Mouse (Mus musculus): ENCODE data around the gene Slc17a5. TPM values are rescaled to one million over a fixed set of nuclear protein-coding genes. Genes with fewer than 3 reads are reported as not detected.
A peak's percentile ranks its signal among the peaks of the same experiment; 100 is the strongest.

Gene Slc17a5
- polyA plus RNA-seq (2011; ENCODE audit: insufficient read length, low read depth, missing spikeins), result 12.2 and 12.7 TPM in 2 replicates

DNA sequence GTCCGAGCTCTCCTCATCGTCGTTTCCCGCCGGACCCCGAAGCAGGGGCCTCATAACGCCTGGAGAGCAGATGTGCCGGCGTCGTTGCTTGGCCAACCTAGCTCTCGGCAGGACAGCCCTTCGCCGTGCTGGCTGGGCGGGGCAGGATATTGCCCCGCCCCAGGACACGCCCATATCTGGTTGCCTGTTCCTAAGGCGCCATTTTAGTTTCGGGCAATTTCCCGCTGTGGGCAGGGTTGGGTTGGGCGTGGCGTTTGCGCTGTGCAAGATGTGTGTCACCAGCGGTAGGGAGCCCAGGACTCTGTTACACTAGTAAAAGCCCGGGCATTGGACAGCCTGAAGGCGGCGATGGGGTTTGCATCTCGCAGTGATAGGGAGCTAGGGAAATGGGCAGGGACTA lies at the start of gene Slc17a5:
Gene Slc17a5 (minus strand): TSS at position 128 of the 400 bp plus-strand sequence.
- H3K4me1 ChIP-seq (ENCODE audit: control insufficient read depth, insufficient read depth, low read length), result no peaks in the 10 kb centered on the region
- TF ChIP-seq CTCF (IDR thresholded peaks at IDR 0.05; ENCODE audit: borderline replicate concordance, insufficient read depth, low read length) (no peak), POLR2A (IDR thresholded peaks at IDR 0.05; ENCODE audit: low read depth, low read length) (peak; percentile 70)
- peak within 1 kb of the TSS; percentile 85 for H3K4me3 ChIP-seq (ENCODE audit: insufficient read depth, low read length)
- H3K27ac ChIP-seq (ENCODE audit: insufficient read depth, low read length), result peak within 1 kb of the TSS; percentile 71

DNA sequence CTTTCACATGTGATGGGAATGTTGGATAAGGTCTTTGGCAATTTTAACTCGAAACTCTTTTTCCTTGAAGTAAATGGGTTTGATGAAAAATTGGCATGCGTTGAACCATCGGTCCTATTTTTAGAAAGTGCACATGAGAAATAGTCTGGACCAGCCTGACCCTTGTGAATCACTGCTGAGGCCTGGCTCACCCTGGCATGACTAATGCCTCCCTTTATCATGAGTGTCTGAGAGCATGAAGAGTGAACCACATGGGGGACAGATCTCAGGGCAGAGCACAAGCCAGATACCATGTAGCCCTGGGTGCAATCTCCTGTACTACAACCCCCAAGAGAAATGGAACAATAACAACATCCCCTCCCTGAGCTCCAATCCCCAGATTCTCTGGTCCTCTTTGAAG lies 46.1 kb upstream of the Slc17a5 start:
- peak overlapping the region; percentile 89 for H3K27ac ChIP-seq (ENCODE audit: insufficient read depth, low read length)
- peaks cover 12% of the 10 kb centered on the region for H3K4me1 ChIP-seq (ENCODE audit: control insufficient read depth, insufficient read depth, low read length)
- no peak overlapping the region for H3K4me3 ChIP-seq (ENCODE audit: insufficient read depth, low read length)
- no peak for TF ChIP-seq CTCF (IDR thresholded peaks at IDR 0.05; ENCODE audit: borderline replicate concordance, insufficient read depth, low read length)
- no peak for TF ChIP-seq POLR2A (IDR thresholded peaks at IDR 0.05; ENCODE audit: low read depth, low read length)

DNA sequence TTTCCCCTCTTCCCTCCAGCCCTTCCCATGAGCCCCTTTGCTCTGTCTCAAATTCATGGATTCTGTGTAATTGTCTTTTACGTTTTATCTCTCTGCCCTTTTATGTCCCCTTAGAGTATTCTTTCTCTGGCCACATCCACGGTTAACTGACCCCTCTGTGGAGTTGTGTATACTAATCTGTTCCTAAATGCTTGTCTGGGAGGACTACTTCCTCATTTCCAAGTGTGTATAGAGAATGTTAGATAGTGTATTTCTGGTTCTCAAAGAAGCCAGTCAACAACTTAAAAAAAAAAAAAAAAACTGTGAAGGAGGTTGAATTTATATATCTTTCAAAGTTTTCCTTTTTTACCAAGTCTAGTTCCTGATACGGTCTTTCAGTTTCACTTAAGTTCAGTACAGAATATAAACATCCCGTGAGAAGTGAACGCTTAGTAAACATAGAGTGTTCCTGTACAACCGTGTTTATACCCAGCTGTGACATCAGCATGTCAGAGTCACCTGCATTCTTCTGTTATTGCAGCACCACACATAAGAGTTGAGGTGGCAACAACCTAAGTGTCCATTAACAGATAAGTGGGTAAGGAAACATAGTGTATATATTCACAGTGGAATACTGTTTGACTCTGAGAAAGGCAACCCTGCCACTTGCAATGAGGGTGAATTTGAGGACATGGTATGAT lies 44.1 kb upstream of the Slc17a5 start:
- Histone ChIP-seq H3K4me3 (ENCODE audit: insufficient read depth, low read length) (no peak overlapping the region), H3K27ac (ENCODE audit: insufficient read depth, low read length) (no peak overlapping the region), H3K4me1 (ENCODE audit: control insufficient read depth, insufficient read depth, low read length) (peaks cover 15% of the 10 kb centered on the region)
- no peak for TF ChIP-seq CTCF (IDR thresholded peaks at IDR 0.05; ENCODE audit: borderline replicate concordance, insufficient read depth, low read length)
- TF ChIP-seq POLR2A (IDR thresholded peaks at IDR 0.05; ENCODE audit: low read depth, low read length), result no peak

DNA sequence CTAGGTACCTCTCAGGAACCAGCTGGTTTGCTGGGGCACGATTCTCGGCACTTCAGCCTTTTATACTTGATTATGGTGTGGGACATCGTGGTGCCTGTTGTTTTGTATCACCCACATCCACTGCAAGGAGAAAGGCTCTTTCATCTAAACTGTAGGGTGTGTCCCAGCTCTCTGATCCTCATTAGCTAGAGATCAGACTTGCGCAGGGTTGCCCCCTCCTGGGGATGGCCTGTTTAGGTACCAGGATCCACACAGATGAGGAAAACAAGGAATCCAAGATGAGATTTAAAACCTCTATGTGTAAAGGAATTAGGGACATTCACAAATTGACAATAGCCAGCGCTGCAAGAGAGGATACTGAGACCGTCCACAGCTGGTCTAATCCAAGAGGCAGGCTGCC lies 42.1 kb upstream of the Slc17a5 start:
- H3K4me3 ChIP-seq (ENCODE audit: insufficient read depth, low read length), result no peak overlapping the region
- peaks cover 11% of the 10 kb centered on the region for H3K4me1 ChIP-seq (ENCODE audit: control insufficient read depth, insufficient read depth, low read length)
- no peak overlapping the region for H3K27ac ChIP-seq (ENCODE audit: insufficient read depth, low read length)
- TF ChIP-seq POLR2A (IDR thresholded peaks at IDR 0.05; ENCODE audit: low read depth, low read length), result no peak
- TF ChIP-seq CTCF (IDR thresholded peaks at IDR 0.05; ENCODE audit: borderline replicate concordance, insufficient read depth, low read length), result no peak

DNA sequence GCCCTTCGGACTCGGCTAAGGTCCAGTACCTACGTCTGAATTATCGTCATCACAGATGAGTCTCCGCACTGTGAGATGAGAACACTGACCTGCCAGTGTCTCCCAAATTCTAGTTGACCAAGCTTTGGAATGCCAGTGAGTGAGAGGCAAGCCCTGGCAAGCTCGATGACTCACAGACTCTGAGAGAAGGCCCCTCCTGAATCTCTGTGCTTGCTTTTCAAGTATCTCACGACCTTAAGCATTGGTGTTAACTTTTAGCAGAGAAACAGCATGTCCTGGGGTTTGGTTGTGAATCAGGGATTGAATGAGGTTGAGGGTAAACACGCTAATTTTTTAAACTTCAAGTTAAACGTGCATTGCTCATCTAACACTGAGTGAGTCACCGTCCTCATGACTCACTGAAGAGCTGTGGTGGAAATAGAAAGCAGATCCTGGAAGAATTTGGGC lies 35.5 kb upstream of the Slc17a5 start:
- peaks cover 10% of the 10 kb centered on the region; the same call in 1 of the 2 replicates for H3K4me1 ChIP-seq (ENCODE audit: control insufficient read depth, insufficient read depth, low read length)
- H3K27ac ChIP-seq (ENCODE audit: insufficient read depth, low read length), result peak overlapping the region; percentile 100
- TF ChIP-seq POLR2A (IDR thresholded peaks at IDR 0.05; ENCODE audit: low read depth, low read length), result no peak
- no peak for TF ChIP-seq CTCF (IDR thresholded peaks at IDR 0.05; ENCODE audit: borderline replicate concordance, insufficient read depth, low read length)
- H3K4me3 ChIP-seq (ENCODE audit: insufficient read depth, low read length), result no peak overlapping the region

DNA sequence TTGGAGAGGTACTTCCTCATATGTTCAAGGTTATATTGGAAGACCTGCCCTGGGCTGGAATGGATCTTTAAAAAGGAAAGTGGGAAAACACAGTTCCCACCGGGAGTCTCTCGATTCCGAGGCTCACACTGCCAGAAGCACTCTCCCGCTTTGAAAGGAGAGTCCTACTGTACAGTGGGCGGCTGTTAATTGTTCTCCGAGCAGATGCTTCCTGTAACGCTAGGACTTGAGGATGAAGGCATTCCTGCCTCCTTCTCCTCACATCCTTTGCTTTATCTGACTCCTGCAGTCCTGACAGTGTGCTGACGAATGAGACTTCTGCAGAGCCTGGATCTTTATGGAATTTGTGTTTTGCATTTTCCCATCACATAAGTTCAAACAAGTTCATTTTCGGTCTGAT lies 31.4 kb upstream of the Slc17a5 start:
- Histone ChIP-seq H3K4me1 (ENCODE audit: control insufficient read depth, insufficient read depth, low read length) (peaks cover 14% of the 10 kb centered on the region), H3K27ac (ENCODE audit: insufficient read depth, low read length) (no peak overlapping the region), H3K4me3 (ENCODE audit: insufficient read depth, low read length) (no peak overlapping the region)
- TF ChIP-seq POLR2A (IDR thresholded peaks at IDR 0.05; ENCODE audit: low read depth, low read length), result no peak
- TF ChIP-seq CTCF (IDR thresholded peaks at IDR 0.05; ENCODE audit: borderline replicate concordance, insufficient read depth, low read length), result no peak

DNA sequence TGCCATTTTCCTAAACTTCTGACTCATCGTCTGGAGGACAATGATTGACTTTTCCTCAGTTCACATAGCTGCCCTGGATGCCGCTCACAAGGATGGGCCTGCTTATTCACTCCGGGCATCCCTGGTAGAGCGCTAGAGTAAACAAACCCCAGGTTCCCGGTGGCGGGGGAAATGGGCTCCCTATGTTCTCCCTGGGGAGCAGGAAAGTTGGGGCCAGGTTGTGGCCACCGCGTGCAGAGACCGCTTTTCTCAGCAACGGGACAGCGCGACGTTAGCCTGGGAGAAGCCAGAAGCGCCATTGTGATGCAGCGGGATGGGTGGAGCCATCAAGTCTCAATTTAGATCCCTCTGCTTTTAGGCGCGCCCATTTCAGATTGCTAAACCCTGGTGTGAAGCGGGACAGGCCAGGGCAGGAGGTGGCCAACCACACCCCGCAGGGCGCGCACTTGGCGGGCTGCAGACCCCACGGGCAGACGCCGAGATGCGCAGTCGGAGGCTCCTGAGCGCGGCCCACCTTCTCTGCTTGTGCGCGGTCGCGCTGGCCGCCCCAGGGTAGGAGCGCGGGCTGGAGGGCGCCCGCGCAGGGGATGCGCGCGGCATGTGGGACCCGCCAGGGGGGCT lies 27.7 kb upstream of the Slc17a5 start, which contains the start of gene Cd109:
Gene Cd109 (plus strand): TSS at position 146 of the 621 bp plus-strand sequence.
- TF ChIP-seq CTCF (IDR thresholded peaks at IDR 0.05; ENCODE audit: borderline replicate concordance, insufficient read depth, low read length) (no peak), POLR2A (IDR thresholded peaks at IDR 0.05; ENCODE audit: low read depth, low read length) (peak; percentile 61)
- peaks cover 8% of the 10 kb centered on the region for H3K4me1 ChIP-seq (ENCODE audit: control insufficient read depth, insufficient read depth, low read length)
- H3K4me3 ChIP-seq (ENCODE audit: insufficient read depth, low read length), result peak within 1 kb of the TSS; percentile 78
- peak within 1 kb of the TSS; percentile 21; the same call in 1 of the 2 replicates for H3K27ac ChIP-seq (ENCODE audit: insufficient read depth, low read length)

DNA sequence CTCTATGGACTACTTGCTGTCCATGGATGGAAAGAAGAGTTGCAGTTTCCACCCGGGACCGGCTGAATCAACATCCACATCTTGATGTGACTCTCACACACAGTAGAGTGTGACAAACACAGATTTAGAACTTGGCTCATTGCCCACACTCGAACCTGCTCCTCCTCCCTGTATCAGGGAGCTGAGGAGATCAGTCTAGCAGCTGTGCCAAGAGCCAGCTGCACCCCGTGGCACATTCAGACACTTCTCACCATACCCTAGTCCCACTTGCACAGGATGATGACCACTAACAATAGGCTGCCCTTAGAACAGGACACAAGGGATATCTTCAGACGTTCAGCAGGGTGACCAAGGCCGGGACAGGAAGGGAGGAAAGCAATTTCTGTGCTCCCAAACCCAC lies 26.4 kb upstream of the Slc17a5 start:
- no peak overlapping the region for H3K4me3 ChIP-seq (ENCODE audit: insufficient read depth, low read length)
- H3K27ac ChIP-seq (ENCODE audit: insufficient read depth, low read length), result no peak overlapping the region
- H3K4me1 ChIP-seq (ENCODE audit: control insufficient read depth, insufficient read depth, low read length), result peaks cover 8% of the 10 kb centered on the region
- TF ChIP-seq POLR2A (IDR thresholded peaks at IDR 0.05; ENCODE audit: low read depth, low read length) (no peak), CTCF (IDR thresholded peaks at IDR 0.05; ENCODE audit: borderline replicate concordance, insufficient read depth, low read length) (no peak)

DNA sequence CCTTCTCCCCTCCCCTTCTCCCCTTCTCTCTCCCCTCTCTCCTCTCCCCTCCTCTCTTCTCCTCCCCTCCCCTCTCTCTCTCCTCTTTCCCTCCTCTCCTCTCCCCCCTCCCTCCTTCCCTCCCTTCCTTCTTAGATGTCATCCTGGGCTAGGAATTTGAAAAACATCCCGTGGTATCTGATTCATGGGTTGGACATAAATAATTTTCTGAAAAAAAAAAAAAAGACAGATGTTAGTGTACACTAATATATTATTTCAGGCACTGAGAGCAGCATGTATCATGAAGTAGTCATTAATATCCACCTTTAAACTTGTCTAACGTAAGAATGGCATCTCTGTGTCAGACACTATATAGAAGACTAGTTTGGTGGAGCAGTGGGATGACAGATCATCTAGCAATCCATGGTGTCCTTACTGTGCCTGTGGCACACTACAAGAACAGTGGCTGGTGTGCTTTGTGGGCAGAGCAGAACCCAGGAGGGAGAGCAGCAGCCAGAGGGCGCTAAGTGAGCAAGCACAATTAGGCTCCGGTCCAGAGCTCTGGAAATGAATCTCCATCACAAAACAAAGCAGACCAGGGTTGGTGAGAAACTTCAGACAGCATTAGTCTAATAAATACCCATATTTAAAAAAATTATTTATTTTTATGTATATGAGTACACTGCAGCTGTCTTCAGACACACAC lies 13.3 kb upstream of the Slc17a5 start:
- no peak overlapping the region for H3K4me3 ChIP-seq (ENCODE audit: insufficient read depth, low read length)
- TF ChIP-seq POLR2A (IDR thresholded peaks at IDR 0.05; ENCODE audit: low read depth, low read length) (no peak), CTCF (IDR thresholded peaks at IDR 0.05; ENCODE audit: borderline replicate concordance, insufficient read depth, low read length) (peak; percentile 46; the same call in 1 of the 2 replicates)

More for the DNA sequence above, 13.3 kb upstream of the Slc17a5 start:
- Histone ChIP-seq H3K27ac (ENCODE audit: insufficient read depth, low read length) (no peak overlapping the region), H3K4me1 (ENCODE audit: control insufficient read depth, insufficient read depth, low read length) (no peaks in the 10 kb centered on the region)
